Mouse (Mus musculus) c-Kit-negative CD71-positive TER-119-positive erythroid progenitor cells, embryonic 14.5 days (primary cell): Measurements from ENCODE around the gene Setd1a.
"Not testable (repeated sequence)": the region's sequence is repeated elsewhere in the genome, so short reads cannot be mapped to it uniquely, and the experiment has no call there.

ENCODE experiments used
- DNase-seq: peaks from one replicate; pipeline ENCODE4 v3.0.0-alpha.2; 2013; ENCODE audit warnings: low read depth, low spot score

Gene Setd1a

GRCm38 (mm10) chr7:127766851-127767609, 9.4 kb upstream of the Setd1a start:
- DNase-seq, result peak; percentile 78

- no peak for DNase-seq
Observed at GRCm38 (mm10) chr7:127767671-127768345, 8.7 kb upstream of the Setd1a start.

- no peak for DNase-seq
Observed at GRCm38 (mm10) chr7:127768346-127768996, 8.0 kb upstream of the Setd1a start.

- peak; percentile 74 for DNase-seq
Observed at GRCm38 (mm10) chr7:127768997-127769593, 7.4 kb upstream of the Setd1a start.

GRCm38 (mm10) chr7:127769651-127770038, 6.8 kb upstream of the Setd1a start, which contains the start of gene Orai3:
Orai3 (plus strand) TSS chr7:127769815.
- DNase-seq, result no peak

GRCm38 (mm10) chr7:127770039-127770905, 6.2 kb upstream of the Setd1a start:
- no peak for DNase-seq

GRCm38 (mm10) chr7:127771262-127771661, 5.2 kb upstream of the Setd1a start:
- no peak for DNase-seq

GRCm38 (mm10) chr7:127772080-127772479, 4.4 kb upstream of the Setd1a start:
- no peak for DNase-seq

GRCm38 (mm10) chr7:127772557-127772956, 3.9 kb upstream of the Setd1a start:
- no peak for DNase-seq

GRCm38 (mm10) chr7:127773664-127774384, 2.6 kb upstream of the Setd1a start:
- peak; percentile 60 for DNase-seq

GRCm38 (mm10) chr7:127775837-127776236, 633 bp upstream of the Setd1a start:
- DNase-seq, result not testable (repeated sequence)

- peak; percentile 95 for DNase-seq
Observed at GRCm38 (mm10) chr7:127776878-127777473, 506 bp downstream of the Setd1a start.

- DNase-seq, result no peak
Observed at GRCm38 (mm10) chr7:127777474-127778266, 1.2 kb downstream of the Setd1a start.

- DNase-seq, result no peak
Observed at GRCm38 (mm10) chr7:127778350-127778749, 1.9 kb downstream of the Setd1a start.

- DNase-seq, result no peak
Observed at GRCm38 (mm10) chr7:127785308-127785707, 8.8 kb downstream of the Setd1a start, which contains the start of gene Gm49388. Gm49388 (plus strand) TSS chr7:127785608.

- DNase-seq, result no peak
Observed at GRCm38 (mm10) chr7:127797076-127797845, 20.8 kb downstream of the Setd1a start.

GRCm38 (mm10) chr7:127798591-127798990, 22.1 kb downstream of the Setd1a start:
- no peak for DNase-seq

- DNase-seq, result no peak
Observed at GRCm38 (mm10) chr7:127799211-127799610, 22.7 kb downstream of the Setd1a start.
